Mouse (Mus musculus) hindbrain, embryonic 12.5 days (tissue): ENCODE results near the gene Kcnma1. TPM values are rescaled to one million over a fixed set of nuclear protein-coding genes. Genes with fewer than 3 reads are reported as not detected.

Experiments used
- ATAC-seq: fragments of 200-750 bp; cut with Nextera tagmentation; 2 replicates; pipeline ENCODE4 v1.8.0; 2017; ENCODE audit warnings: moderate TSS enrichment; ENCODE audit not compliant: low FRiP score
- H3K27ac ChIP-seq: fragments of 300-500 bp; sonication (generic); 2 replicates; pipeline ENCODE4 v1.5.1; 2016; ENCODE audit warnings: mild to moderate bottlenecking
- H3K27me3 ChIP-seq: fragments of 300-500 bp; sonication (generic); 2 replicates; pipeline ENCODE4 v1.6.1; 2016; ENCODE audit warnings: mild to moderate bottlenecking
- H3K36me3 ChIP-seq: fragments of 300-500 bp; sonication (generic); 2 replicates; pipeline ENCODE4 v1.6.1; 2016; ENCODE audit warnings: mild to moderate bottlenecking
- H3K4me1 ChIP-seq: fragments of 300-500 bp; sonication (generic); 2 replicates; pipeline ENCODE4 v1.6.1; 2016
- H3K4me2 ChIP-seq: fragments of 300-500 bp; sonication (generic); replicated peaks from 2 replicates; pipeline ENCODE4 v1.6.1; 2016; ENCODE audit warnings: mild to moderate bottlenecking
- H3K4me3 ChIP-seq: fragments of 300-500 bp; sonication (generic); 2 replicates; pipeline ENCODE4 v1.5.1; 2016; ENCODE audit warnings: mild to moderate bottlenecking
- H3K9ac ChIP-seq: fragments of 300-500 bp; sonication (generic); 2 replicates; pipeline ENCODE4 v1.6.1; 2016; ENCODE audit warnings: mild to moderate bottlenecking, moderate library complexity
- H3K9me3 ChIP-seq: fragments of 300-500 bp; sonication (generic); replicated peaks from 2 replicates; pipeline ENCODE4 v1.6.1; 2016; ENCODE audit warnings: mild to moderate bottlenecking
- WGBS: fragments of 180-500 bp; shearing (Covaris S2); methylation state at CpG from one replicate; pipeline ENCODE4 v1.1.7; 2016; 5-methylcytosine and 5-hydroxymethylcytosine counted together
- polyA plus RNA-seq: library from polyadenylated mRNA; unstranded; fragments of >200 nt; fragmentation: Nextera tagmentation; extraction: Ambion mirVana; gene quantifications from 2 replicates; pipeline ENCODE4 v1.2.1, GENCODE M21; 2016

Gene Kcnma1
- polyA plus RNA-seq, 1 experiment from 2014 or later = 5.0 TPM

DNA sequence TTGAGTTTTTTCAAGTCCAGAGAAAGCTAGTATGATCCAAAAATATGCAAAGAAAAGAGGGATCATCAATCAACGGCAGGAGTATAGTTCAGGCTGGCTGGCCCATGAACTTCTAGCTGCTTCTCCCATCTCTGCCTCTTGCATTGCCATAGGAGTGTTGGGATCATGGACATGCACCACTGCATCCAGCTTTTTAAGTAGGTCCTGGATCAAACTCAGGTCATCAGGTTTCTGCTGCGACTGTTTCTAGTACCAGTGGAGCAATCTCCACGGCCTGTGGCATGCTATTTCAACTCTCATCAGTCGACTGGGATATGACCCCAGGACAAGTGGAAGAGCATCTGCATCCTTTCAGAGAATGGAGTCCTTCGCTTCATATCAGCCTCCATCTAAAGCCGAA, 655.5 kb downstream of the Kcnma1 start:
- no peak for ATAC-seq
- H3K4me1 ChIP-seq = peaks cover 13% of the 10 kb centered on the region
- H3K4me2 ChIP-seq = no peak overlapping the region
- 94% methylated on average over 6 of the region's 6 CpGs for WGBS
- no peaks in the 10 kb centered on the region for H3K27me3 ChIP-seq
- H3K36me3 ChIP-seq = no peaks in the 10 kb centered on the region
- H3K9me3 ChIP-seq = no peaks in the 10 kb centered on the region
- H3K27ac ChIP-seq = no peak overlapping the region
- no peak overlapping the region for H3K9ac ChIP-seq
- no peak overlapping the region for H3K4me3 ChIP-seq

DNA sequence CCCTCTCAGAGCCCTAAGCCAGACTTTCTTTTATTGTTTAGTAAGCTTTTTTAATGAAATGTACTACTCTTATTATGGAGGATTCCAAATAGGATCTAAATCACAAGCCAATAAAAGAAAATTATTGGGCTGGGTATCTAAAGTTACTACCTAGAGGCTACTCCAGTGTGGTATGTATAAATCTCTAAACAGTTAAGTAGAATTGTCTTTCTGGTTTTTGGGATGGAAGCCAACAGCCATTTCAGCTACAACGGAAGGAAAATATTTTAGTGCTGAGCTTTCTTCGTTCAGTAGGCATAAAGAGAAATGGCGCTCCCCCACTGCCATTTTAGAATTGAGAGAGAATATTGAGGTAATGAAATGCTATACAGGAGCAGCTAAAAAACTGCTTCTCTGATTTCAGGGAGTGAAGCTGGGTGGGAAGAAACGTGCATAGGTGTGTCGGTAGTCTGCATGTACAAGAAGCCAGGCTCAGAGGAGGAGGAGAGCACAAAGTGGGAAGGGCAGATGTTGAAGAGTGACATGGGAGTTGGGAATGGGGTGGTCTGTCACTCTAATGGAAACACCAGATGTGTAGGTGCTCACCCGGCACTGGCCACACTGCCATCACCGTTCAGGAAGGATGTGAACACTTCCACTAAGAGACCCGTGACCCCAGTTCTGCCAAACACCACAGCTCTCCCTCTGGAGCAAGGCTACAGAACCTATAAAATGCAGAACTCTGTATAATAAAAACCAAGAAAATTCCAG, 656.6 kb downstream of the Kcnma1 start:
- no peak overlapping the region for H3K4me2 ChIP-seq
- no peak overlapping the region for H3K4me3 ChIP-seq
- H3K27me3 ChIP-seq = no peaks in the 10 kb centered on the region
- ATAC-seq = no peak
- no peak overlapping the region for H3K27ac ChIP-seq
- H3K9ac ChIP-seq = no peak overlapping the region
- H3K9me3 ChIP-seq = no peaks in the 10 kb centered on the region
- H3K36me3 ChIP-seq = no peaks in the 10 kb centered on the region
- H3K4me1 ChIP-seq = peaks cover 6% of the 10 kb centered on the region
- 88% methylated on average over 8 of the region's 8 CpGs for WGBS

DNA sequence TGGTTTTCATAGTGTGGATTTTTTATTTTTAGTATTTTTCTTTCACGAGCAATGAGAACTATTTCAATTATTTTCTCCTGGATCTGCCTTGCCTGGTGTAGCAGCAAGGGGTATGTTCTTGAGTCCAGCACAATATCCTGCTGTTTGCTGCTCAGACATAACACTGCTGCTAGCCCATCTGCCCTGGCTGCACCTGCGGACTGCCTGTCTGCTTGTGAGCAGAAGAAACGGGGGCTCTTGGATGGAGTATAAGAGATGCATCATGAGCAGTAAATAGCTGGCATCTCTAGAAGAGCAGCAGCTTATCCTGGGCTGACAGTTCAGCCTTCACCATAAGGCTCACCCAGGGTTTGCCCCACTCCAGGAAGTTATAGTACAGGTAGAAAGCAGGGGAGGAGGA, 687.5 kb downstream of the Kcnma1 start:
- Histone ChIP-seq H3K27ac (no peak overlapping the region), H3K9ac (no peak overlapping the region), H3K4me2 (no peak overlapping the region), H3K4me1 (no peaks in the 10 kb centered on the region), H3K9me3 (no peaks in the 10 kb centered on the region), H3K4me3 (no peak overlapping the region), H3K36me3 (no peaks in the 10 kb centered on the region), H3K27me3 (no peaks in the 10 kb centered on the region)
- WGBS = 76% methylated on average over 3 of the region's 3 CpGs
- no peak for ATAC-seq

DNA sequence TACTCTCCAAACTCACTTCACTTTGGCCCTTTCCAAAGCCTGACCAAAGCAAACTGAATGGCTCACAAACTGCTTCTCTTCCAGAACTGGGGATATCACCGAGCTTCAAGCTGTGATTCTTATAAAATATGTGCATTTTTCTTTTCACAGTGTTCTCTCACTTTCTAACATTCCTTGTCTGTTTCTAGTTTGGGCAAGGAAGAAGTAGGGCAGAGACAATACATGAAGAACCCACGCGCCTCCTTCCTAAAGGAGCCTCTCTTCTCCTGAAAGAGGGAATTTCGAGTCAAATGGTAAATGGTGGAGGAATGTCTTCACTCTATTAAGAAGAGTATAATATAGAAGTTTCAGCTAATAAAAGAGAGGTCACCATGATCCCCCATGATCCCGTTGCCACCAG, 709.0 kb downstream of the Kcnma1 start:
- peaks cover 3% of the 10 kb centered on the region; the same call in 1 of the 2 replicates for H3K4me1 ChIP-seq
- WGBS = 85% methylated on average over 5 of the region's 5 CpGs
- H3K9me3 ChIP-seq = no peaks in the 10 kb centered on the region
- H3K36me3 ChIP-seq = no peaks in the 10 kb centered on the region
- ATAC-seq = no peak
- H3K4me2 ChIP-seq = no peak overlapping the region
- no peak overlapping the region for H3K27ac ChIP-seq
- H3K4me3 ChIP-seq = no peak overlapping the region
- no peak overlapping the region for H3K9ac ChIP-seq
- H3K27me3 ChIP-seq = no peaks in the 10 kb centered on the region

DNA sequence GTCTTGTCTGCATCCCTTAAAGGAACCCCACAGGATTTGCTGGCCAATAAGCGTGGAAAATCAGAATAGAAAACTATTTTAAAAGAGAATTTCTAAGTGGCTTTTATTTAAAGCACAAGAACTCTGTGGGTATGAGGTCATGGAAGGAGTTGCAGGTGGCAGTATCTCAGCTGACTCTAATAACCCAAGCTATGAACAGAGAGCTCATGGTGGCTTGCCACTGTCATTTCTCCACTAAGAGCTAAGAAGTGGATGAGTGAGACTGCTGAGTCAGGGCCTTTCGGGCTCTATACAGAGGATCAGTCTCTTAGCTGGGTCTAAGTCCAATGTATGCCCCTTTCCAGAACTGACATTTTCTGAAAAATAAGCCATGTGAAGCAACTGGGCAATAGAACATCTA, 713.8 kb downstream of the Kcnma1 start:
- no peaks in the 10 kb centered on the region for H3K9me3 ChIP-seq
- H3K4me2 ChIP-seq = no peak overlapping the region
- ATAC-seq = no peak
- no peak overlapping the region for H3K4me3 ChIP-seq
- WGBS = 87% methylated on average over 2 of the region's 2 CpGs
- peaks cover 3% of the 10 kb centered on the region; the same call in 1 of the 2 replicates for H3K4me1 ChIP-seq
- no peaks in the 10 kb centered on the region for H3K27me3 ChIP-seq
- H3K27ac ChIP-seq = no peak overlapping the region
- H3K9ac ChIP-seq = no peak overlapping the region
- no peaks in the 10 kb centered on the region for H3K36me3 ChIP-seq

DNA sequence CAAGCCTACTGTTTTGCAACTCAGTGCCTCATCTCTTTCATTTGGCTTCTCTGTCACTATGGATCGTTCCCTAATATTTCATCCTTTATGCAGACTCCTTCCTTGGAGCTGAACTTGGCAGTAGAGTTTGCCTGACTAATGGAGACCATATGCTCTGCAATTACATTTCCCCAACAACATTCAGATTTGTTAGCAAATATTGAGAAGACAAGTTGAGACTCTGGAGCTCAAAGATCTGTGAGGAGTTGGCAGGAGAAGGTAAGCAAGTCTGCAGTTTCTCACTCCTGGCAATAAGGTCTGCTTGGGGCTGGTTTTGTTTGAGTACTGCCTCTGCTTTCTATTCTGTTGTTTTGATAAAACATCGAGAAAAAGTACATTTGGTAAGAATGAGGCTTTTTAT, 723.7 kb downstream of the Kcnma1 start:
- 84% methylated on average over 2 of the region's 2 CpGs for WGBS
- ATAC-seq = no peak

DNA sequence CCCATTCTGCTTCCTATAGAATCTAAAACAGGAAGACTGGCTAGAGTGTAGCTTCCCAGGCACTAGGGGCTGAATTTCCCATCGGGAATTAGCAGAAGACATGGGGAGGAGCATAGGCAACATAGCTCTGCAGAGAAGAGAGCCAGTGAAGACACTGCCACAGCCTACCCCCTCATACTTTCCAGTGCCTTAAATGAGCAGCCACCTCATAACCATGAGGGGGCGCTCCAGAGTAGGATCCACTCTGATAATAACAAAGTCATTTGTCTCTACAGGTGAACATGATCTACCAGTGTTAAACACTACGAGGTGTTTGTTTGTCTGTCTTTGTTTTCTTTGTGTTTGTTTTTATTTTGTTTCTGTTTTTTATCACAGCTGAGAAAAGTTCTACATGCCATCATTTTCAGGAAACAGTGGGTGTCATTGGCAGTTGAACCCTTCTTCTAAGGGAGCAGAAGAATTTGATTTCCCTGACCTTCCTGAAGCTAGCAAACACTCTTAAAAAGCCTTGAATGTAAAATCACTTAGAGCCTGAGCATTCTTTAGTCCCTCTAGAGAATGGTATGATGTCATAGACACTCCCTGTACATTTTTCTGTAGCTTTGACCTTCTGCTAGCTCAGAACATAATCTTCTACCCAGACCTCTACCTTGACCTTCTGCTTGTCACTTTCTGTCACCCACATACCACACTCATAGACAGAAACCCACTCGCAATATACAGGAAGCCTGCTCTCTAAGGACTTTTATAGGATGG, 747.6 kb downstream of the Kcnma1 start:
- Histone ChIP-seq H3K4me2 (no peak overlapping the region), H3K27me3 (no peaks in the 10 kb centered on the region), H3K36me3 (no peaks in the 10 kb centered on the region), H3K4me3 (no peak overlapping the region), H3K4me1 (no peaks in the 10 kb centered on the region), H3K9ac (no peak overlapping the region), H3K9me3 (no peaks in the 10 kb centered on the region), H3K27ac (no peak overlapping the region)
- no peak for ATAC-seq
- 51% methylated on average over 4 of the region's 4 CpGs for WGBS

More for the DNA sequence above, 723.7 kb downstream of the Kcnma1 start:
- Histone ChIP-seq H3K9me3 (no peaks in the 10 kb centered on the region), H3K27me3 (no peaks in the 10 kb centered on the region), H3K4me3 (no peak overlapping the region), H3K4me1 (no peaks in the 10 kb centered on the region), H3K4me2 (no peak overlapping the region), H3K27ac (no peak overlapping the region), H3K36me3 (no peaks in the 10 kb centered on the region), H3K9ac (no peak overlapping the region)

DNA sequence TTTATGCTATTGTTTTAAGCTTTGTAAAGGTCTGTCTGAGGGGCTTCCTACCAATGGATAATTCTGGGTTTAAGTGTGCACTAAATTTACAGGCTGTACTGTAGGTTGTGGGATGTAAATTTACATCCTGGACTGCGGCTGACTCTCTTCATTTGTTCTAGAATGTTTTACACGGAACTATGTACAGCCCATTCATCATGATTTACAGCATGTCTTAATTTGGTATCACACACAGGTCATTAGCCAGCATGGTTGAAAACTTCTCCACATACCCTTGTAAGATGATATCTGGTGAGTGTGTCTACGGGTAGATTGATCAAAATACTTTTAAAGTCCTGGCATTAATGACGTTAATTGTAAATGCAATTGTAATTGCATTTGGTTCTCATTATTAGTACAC, 761.1 kb downstream of the Kcnma1 start:
- H3K27me3 ChIP-seq = no peaks in the 10 kb centered on the region
- 86% methylated on average over 4 of the region's 4 CpGs for WGBS
- no peaks in the 10 kb centered on the region for H3K4me1 ChIP-seq
- H3K4me3 ChIP-seq = no peak overlapping the region
- no peaks in the 10 kb centered on the region for H3K36me3 ChIP-seq
- H3K27ac ChIP-seq = no peak overlapping the region
- H3K4me2 ChIP-seq = no peak overlapping the region
- H3K9ac ChIP-seq = no peak overlapping the region
- no peaks in the 10 kb centered on the region for H3K9me3 ChIP-seq
- no peak for ATAC-seq

DNA sequence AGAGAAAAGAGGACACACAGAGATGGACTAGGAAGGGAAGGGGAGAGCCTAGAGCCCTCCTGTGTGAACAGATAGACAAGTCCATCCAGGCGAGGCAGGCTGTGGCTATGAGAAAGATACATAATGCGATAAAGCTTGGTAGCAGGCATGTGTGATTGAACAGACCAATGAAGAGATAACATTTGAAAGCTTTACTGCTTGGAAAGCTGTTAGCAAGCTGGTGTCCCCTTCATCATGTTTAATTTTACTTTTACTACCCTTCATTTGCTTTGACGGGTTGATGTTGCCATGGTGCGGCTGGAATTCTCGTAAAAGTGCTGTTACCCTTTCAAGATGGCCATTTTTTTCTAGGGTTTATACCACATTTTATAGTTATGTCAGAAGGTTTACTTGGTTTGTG, 769.8 kb downstream of the Kcnma1 start:
- 88% methylated on average over 5 of the region's 5 CpGs for WGBS
- Histone ChIP-seq H3K4me1 (no peaks in the 10 kb centered on the region), H3K9ac (no peak overlapping the region), H3K27ac (no peak overlapping the region), H3K4me3 (no peak overlapping the region), H3K9me3 (no peaks in the 10 kb centered on the region), H3K4me2 (no peak overlapping the region), H3K36me3 (no peaks in the 10 kb centered on the region), H3K27me3 (no peaks in the 10 kb centered on the region)
- ATAC-seq = no peak

DNA sequence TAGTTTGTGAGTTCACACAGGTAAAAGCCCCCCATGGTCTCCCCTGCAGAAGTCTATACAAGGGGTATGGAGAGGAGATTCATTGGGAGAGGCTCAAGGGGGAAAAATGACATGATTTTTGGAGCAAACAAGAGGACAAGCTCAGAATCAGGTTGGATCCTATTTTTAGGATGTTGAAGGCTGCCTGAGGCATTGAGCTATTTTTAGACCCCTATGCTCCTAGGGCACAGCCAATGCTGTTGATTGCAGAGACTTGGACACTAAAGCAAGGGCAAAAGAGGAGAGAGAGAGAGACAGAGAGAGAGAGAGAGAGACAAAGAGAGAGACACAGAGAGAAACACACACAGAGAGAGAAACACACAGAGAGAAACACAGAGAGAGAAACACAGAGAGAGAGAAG, 770.4 kb downstream of the Kcnma1 start:
- Histone ChIP-seq H3K9me3 (no peaks in the 10 kb centered on the region), H3K9ac (no peak overlapping the region), H3K4me3 (no peak overlapping the region), H3K27me3 (no peaks in the 10 kb centered on the region), H3K36me3 (no peaks in the 10 kb centered on the region), H3K27ac (no peak overlapping the region), H3K4me2 (no peak overlapping the region), H3K4me1 (no peaks in the 10 kb centered on the region)
- ATAC-seq = no peak
